15 mouse cellular contexts compared by ENCODE assay signal in the genomic region with DNA sequence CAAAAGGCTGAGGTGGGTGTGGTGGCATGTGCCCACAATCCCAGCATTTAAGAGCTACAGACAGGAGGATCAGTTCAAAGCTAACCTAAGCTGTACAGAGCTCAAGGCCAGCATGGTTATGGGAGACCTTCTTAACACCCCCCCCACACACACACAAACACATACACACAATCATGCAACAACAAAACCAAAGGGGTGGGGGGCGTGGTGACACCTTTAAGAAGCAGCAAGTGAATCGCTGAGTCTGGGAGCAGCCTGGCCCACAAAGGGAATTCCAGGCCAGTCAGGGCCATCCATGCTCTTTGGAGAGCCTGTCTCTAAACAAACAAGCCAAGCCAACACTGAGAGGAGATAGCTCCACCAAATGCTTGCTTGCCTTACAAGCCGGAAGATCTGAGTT. TPM values are rescaled to one million over a fixed set of nuclear protein-coding genes. Genes with fewer than 3 reads are reported as not detected.
A peak's percentile ranks its signal among the peaks of the same experiment; 100 is the strongest.
DNase-seq lines count a peak whose midpoint lies in the region; ATAC-seq and TF ChIP-seq lines count a peak whose summit lies in the region.
"Had no signal": no experiment of that assay in that cellular context is flagged by ENCODE, and none has a peak within 500 bp of the region (broad histone marks: within the 10 kb centered on the region; RNA-seq: fewer than 3 reads in every experiment).

No protein-coding gene starts in this region.

- TF ChIP-seq EP300 in heart, adult 2 months (IDR thresholded peaks at IDR 0.05; ENCODE audit: insufficient read depth, low read depth, low read length), result no peak

- no peak overlapping the region for H3K4me3 ChIP-seq in heart, adult 2 months
- no peak overlapping the region for H3K4me3 ChIP-seq in heart, embryonic 11.5 days (ENCODE audit: low read depth, low read length)
- H3K4me3 ChIP-seq in liver, embryonic 12.5 days, result no peak overlapping the region
- no peak overlapping the region for H3K4me3 ChIP-seq in cortical plate, adult 2 months (ENCODE audit: insufficient read depth, low read length)
- H3K4me3 ChIP-seq: heart, embryonic 12.5 days; midbrain, embryonic 12.5 days had no signal

- no peaks in the 10 kb centered on the region for H3K27me3 ChIP-seq in heart, adult 2 months (ENCODE audit: control insufficient read depth, insufficient read depth, low read length)
- no peaks in the 10 kb centered on the region for H3K27me3 ChIP-seq in heart, embryonic 11.5 days (ENCODE audit: control insufficient read depth, insufficient read depth, low read length)
- H3K27me3 ChIP-seq in liver, embryonic 12.5 days (replicated peaks), result no peaks in the 10 kb centered on the region
- H3K27me3 ChIP-seq: heart, embryonic 12.5 days; midbrain, embryonic 12.5 days had no signal

- no peak overlapping the region; the same call in none of the 2 replicates for H3K9ac ChIP-seq in heart, adult 2 months (ENCODE audit: low read depth, low read length)
- H3K9ac ChIP-seq in heart, embryonic 11.5 days (ENCODE audit: low read depth, low read length), result no peak overlapping the region
- H3K9ac ChIP-seq in liver, embryonic 12.5 days, result no peak overlapping the region
- H3K9ac ChIP-seq: heart, embryonic 12.5 days; midbrain, embryonic 12.5 days had no signal

- peaks cover 46% of the 10 kb centered on the region for H3K4me1 ChIP-seq in heart, adult 2 months (ENCODE audit: control insufficient read depth, insufficient read depth, low read length)
- peaks cover 8% of the 10 kb centered on the region; the same call in 1 of the 2 replicates for H3K4me1 ChIP-seq in heart, embryonic 11.5 days (ENCODE audit: control insufficient read depth, insufficient read depth, low read length)
- peaks cover 13% of the 10 kb centered on the region for H3K4me1 ChIP-seq in liver, embryonic 12.5 days
- peaks cover 2% of the 10 kb centered on the region; the same call in 1 of the 2 replicates for H3K4me1 ChIP-seq in cortical plate, adult 2 months (ENCODE audit: control insufficient read depth, insufficient read depth, low read length)

- H3K9me3 ChIP-seq in heart, embryonic 11.5 days (replicated peaks; ENCODE audit: control insufficient read depth, low read length), result no peaks in the 10 kb centered on the region
- H3K9me3 ChIP-seq in liver, embryonic 12.5 days (replicated peaks), result no peaks in the 10 kb centered on the region
- H3K9me3 ChIP-seq: heart, embryonic 12.5 days; midbrain, embryonic 12.5 days had no signal

- no peak overlapping the region for H3K4me2 ChIP-seq in heart, embryonic 11.5 days
- H3K4me2 ChIP-seq in liver, embryonic 12.5 days, result peak overlapping the region; percentile 10; the same call in 1 of the 2 replicates
- H3K4me2 ChIP-seq: heart, embryonic 12.5 days; midbrain, embryonic 12.5 days had no signal

- H3K27ac ChIP-seq in heart, adult 2 months, result peak overlapping the region; percentile 91
- no peak overlapping the region for H3K27ac ChIP-seq in heart, embryonic 11.5 days (ENCODE audit: low read depth, low read length)
- no peak overlapping the region for H3K27ac ChIP-seq in liver, embryonic 12.5 days
- peak overlapping the region; percentile 27; the same call in 1 of the 2 replicates for H3K27ac ChIP-seq in cortical plate, adult 2 months (ENCODE audit: insufficient read depth, low read length)
- H3K27ac ChIP-seq: macrophage; midbrain, embryonic 12.5 days had no signal

- TF ChIP-seq POLR2A in heart, adult 2 months (IDR thresholded peaks at IDR 0.05; ENCODE audit: insufficient read depth, low read depth, low read length), result no peak
- TF ChIP-seq POLR2A in cortical plate, adult 2 months (IDR thresholded peaks at IDR 0.05; ENCODE audit: extremely low read depth, insufficient read depth, low read length), result no peak

- ATAC-seq in heart, embryonic 11.5 days (replicated peaks; ENCODE audit: insufficient number of reproducible peaks, low FRiP score, low TSS enrichment), result no peak
- ATAC-seq in liver, embryonic 12.5 days, result no peak

- WGBS in heart, adult 2 months, result 23% methylated on average over 3 of the region's 3 CpGs
- 43% methylated on average over 3 of the region's 3 CpGs for WGBS in heart, embryonic 11.5 days (ENCODE audit: insufficient replicate concordance)
- whole genome bisulfite sequencing in liver, embryonic 12.5 days (ENCODE audit: insufficient replicate concordance), result 63% methylated on average over 3 of the region's 3 CpGs

- H3K79me2 ChIP-seq in heart, adult 2 months (replicated peaks; ENCODE audit: control insufficient read depth, insufficient read depth, low read length), result peaks cover 11% of the 10 kb centered on the region

- intact Hi-C loops in heart, adult 2 months (cut with DNase I), result no loop called here

- H3K36me3 ChIP-seq in heart, adult 2 months (ENCODE audit: control insufficient read depth, insufficient read depth, low read length), result peaks cover 22% of the 10 kb centered on the region
- no peaks in the 10 kb centered on the region; the same call in 1 of the 2 replicates for H3K36me3 ChIP-seq in heart, embryonic 11.5 days (ENCODE audit: control insufficient read depth, insufficient read depth, low read length)
- peaks cover 33% of the 10 kb centered on the region for H3K36me3 ChIP-seq in liver, embryonic 12.5 days

- peak in 1 of 2 experiments; percentile 31 for DNase-seq in heart, adult 2 months
- no peak for DNase-seq in liver
- DNase-seq in lung, postnatal 36 days, result peak; percentile 61
- no peak for DNase-seq in cerebellum, postnatal 14 days
- DNase-seq in B cell, adult 2 months, result no peak
- DNase-seq: adrenal gland, adult 8-10 months; cerebellum, adult 18-20 months; gastrocnemius, postnatal 25 days; thymus, postnatal 4 days had no signal

- no peak for TF ChIP-seq CTCF in heart, adult 2 months (IDR thresholded peaks at IDR 0.05)
- no peak for TF ChIP-seq CTCF in cortical plate, adult 2 months (IDR thresholded peaks at IDR 0.05; ENCODE audit: extremely low read depth, insufficient read depth, low read length)

RNA-seq across cellular contexts. Expression of a gene that starts 38.8 kb away (rescaled TPM):
- total RNA-seq in heart, adult 2 months (2021), result 10 to 100 TPM in 1 of 2 experiments, 1 to 10 TPM in 1; 9.5 to 13.6 TPM
- 13.2 and 14.5 TPM in 2 replicates for polyA plus RNA-seq in heart, adult 2 months (2012; rRNA removed)
- 9.4 and 11.0 TPM in 2 replicates for polyA plus RNA-seq in heart, embryonic 11.5 days (2014; fragmentation: Nextera tagmentation; extraction: Ambion mirVana)
- 6.5 and 6.8 TPM in 2 replicates for polyA plus RNA-seq in liver, embryonic 12.5 days (2016; fragmentation: Nextera tagmentation; extraction: Ambion mirVana)
- 4.7 and 5.8 TPM in 2 replicates for polyA plus RNA-seq in cortical plate, adult 2 months (2012; rRNA removed)

RNA-seq across cellular contexts. Expression of a gene that starts 39.2 kb away (rescaled TPM):
- 10 to 100 TPM; 66.6 to 74.8 TPM for total RNA-seq in heart, adult 2 months (2021)
- polyA plus RNA-seq in heart, adult 2 months (2012; rRNA removed), result 24.2 and 35.7 TPM in 2 replicates
- 103 TPM in 2 replicates for polyA plus RNA-seq in heart, embryonic 11.5 days (2014; fragmentation: Nextera tagmentation; extraction: Ambion mirVana)
- 116 TPM in 2 replicates for polyA plus RNA-seq in liver, embryonic 12.5 days (2016; fragmentation: Nextera tagmentation; extraction: Ambion mirVana)
- polyA plus RNA-seq in cortical plate, adult 2 months (2012; rRNA removed), result 69.4 and 73.0 TPM in 2 replicates

Comparison
In these comparisons a context has a peak if more than half of its experiments do, and no peak if none do; other contexts are left out.
1. H3K27ac ChIP-seq: peak in heart, adult 2 months (single experiment) and cortical plate, adult 2 months (single experiment); none in heart, embryonic 11.5 days (single experiment) and liver, embryonic 12.5 days (single experiment).